Comparison of ENCODE assay signal across 23 mouse cellular contexts in genomic region chr2:83883850-83884420, GRCm38 (mm10). TPM values are rescaled to one million over a fixed set of nuclear protein-coding genes. Genes with fewer than 3 reads are reported as not detected.
"Had no signal": no experiment of that assay in that cellular context is flagged by ENCODE, and none has a peak within 500 bp of the region (broad histone marks: within the 10 kb centered on the region; RNA-seq: fewer than 3 reads in every experiment).

No protein-coding gene starts in this region.

- H3K4me1 ChIP-seq: liver, embryonic 13.5 days; lung, embryonic 15.5 days; megakaryocyte, embryonic 14.5 days; midbrain, embryonic 12.5 days had no signal

- H3K9ac ChIP-seq: liver, embryonic 13.5 days; liver, postnatal 0 days; lung, embryonic 15.5 days; midbrain, embryonic 12.5 days had no signal

- ATAC-seq: intestine, embryonic 16.5 days; liver, postnatal 0 days had no signal

- H3K9me3 ChIP-seq: limb, embryonic 10.5 days; liver, embryonic 13.5 days; lung, embryonic 15.5 days; midbrain, embryonic 12.5 days had no signal

- H3K27ac ChIP-seq: limb, embryonic 10.5 days; liver, embryonic 13.5 days; lung, embryonic 15.5 days; macrophage; midbrain, embryonic 12.5 days had no signal

- H3K27me3 ChIP-seq: liver, embryonic 13.5 days; lung, embryonic 15.5 days; megakaryocyte, embryonic 14.5 days; midbrain, embryonic 12.5 days had no signal

- H3K4me2 ChIP-seq: liver, embryonic 13.5 days; lung, embryonic 15.5 days; midbrain, embryonic 12.5 days had no signal

- H3K4me3 ChIP-seq: limb, embryonic 10.5 days; liver, embryonic 13.5 days; lung, embryonic 15.5 days; megakaryocyte, embryonic 14.5 days; midbrain, embryonic 12.5 days had no signal

- DNase-seq: liver, embryonic 13.5 days; liver, postnatal 0 days; lung, postnatal 14 days; right cerebral cortex, postnatal 4 days; spleen, adult 18-20 months; thymus, adult 18-20 months; thymus, postnatal 36 days had no signal

- H3K36me3 ChIP-seq: liver, embryonic 13.5 days; lung, embryonic 15.5 days had no signal

RNA-seq across cellular contexts. Expression of gene Zswim2, which starts 57.1 kb away (rescaled TPM):
- total RNA-seq: layer of hippocampus, adult 8-10 months; layer of hippocampus, postnatal 14 days; left cerebral cortex, adult 18-20 months; left cerebral cortex, postnatal 10 days; midbrain, postnatal 0 days had no signal
- polyA plus RNA-seq: intestine, embryonic 16.5 days; kidney, embryonic 16.5 days; large intestine, adult 2 months; limb, embryonic 10.5 days; limb, embryonic 14.5 days; liver, embryonic 13.5 days; liver, postnatal 0 days; macrophage; midbrain, embryonic 12.5 days; neural tube, embryonic 14.5 days; stomach, embryonic 14.5 days had no signal
